Mouse (Mus musculus): ENCODE measurements around the gene Zcchc8.

DNA sequence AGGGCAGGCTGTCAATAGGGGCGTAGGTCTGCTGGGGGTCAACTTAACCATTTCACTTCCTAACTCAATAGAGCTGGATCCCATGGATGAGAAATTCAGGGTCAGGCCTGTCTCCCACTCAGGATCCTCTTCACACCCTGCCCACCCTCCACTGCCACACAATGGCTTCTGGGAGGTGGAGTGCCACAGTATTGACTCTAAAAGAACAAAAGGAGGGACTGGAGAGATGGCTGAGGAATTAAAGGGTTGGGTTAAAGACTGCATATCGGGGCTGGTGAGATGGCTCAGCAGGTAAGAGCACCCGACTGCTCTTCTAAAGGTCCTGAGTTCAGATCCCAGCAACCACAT is 49.5 kb downstream of the Zcchc8 start:
- TF ChIP-seq CTCF (IDR thresholded peaks at IDR 0.05; ENCODE audit: low read depth) (no peak), EP300 (IDR thresholded peaks at IDR 0.05; ENCODE audit: low read depth) (no peak)
